Mouse (Mus musculus) ES-E14 (cell line): ENCODE data around the gene Cyp2w1. TPM values are rescaled to one million over a fixed set of nuclear protein-coding genes. Genes with fewer than 3 reads are reported as not detected.

Experiments used
- DNase-seq: peaks from one replicate; pipeline ENCODE4 v3.0.0-alpha.2; 2013; ENCODE audit warnings: low read depth, low spot score
- H3K27ac ChIP-seq: 2 replicates; pipeline ENCODE4 v1.5.1; 2012; ENCODE audit warnings: low read depth, mild to moderate bottlenecking, low read length, moderate library complexity, mixed read lengths; ENCODE audit not compliant: poor library complexity, insufficient read depth, severe bottlenecking
- H3K36me3 ChIP-seq: 2 replicates; pipeline ENCODE4 v1.6.1; 2012; ENCODE audit warnings: mild to moderate bottlenecking, low read length, moderate library complexity, mixed read lengths; ENCODE audit not compliant: control insufficient read depth, poor library complexity, insufficient read depth, severe bottlenecking
- H3K4me1 ChIP-seq, 2 experiments: fragments of 150-350 bp in 1 of 2; sonication (generic) in 1 of 2; 2 replicates each; pipeline ENCODE4 v1.6.1; 2012; ENCODE audit warnings: low read length in 2 of 2, mild to moderate bottlenecking in 1 of 2, mixed read lengths in 1 of 2; ENCODE audit not compliant: control insufficient read depth in 2 of 2, insufficient read depth in 2 of 2, poor library complexity in 1 of 2
- H3K4me3 ChIP-seq, 2 experiments: fragments of 150-350 bp in 1 of 2; sonication (generic) in 1 of 2; 2 replicates each; pipeline ENCODE4 v1.5.1; 2012; ENCODE audit warnings: low read length in 2 of 2, low read depth in 1 of 2, mild to moderate bottlenecking in 1 of 2, mixed read lengths in 1 of 2; ENCODE audit not compliant: insufficient read depth in 1 of 2, poor library complexity in 1 of 2, severe bottlenecking in 1 of 2
- H3K9ac ChIP-seq: 2 replicates; pipeline ENCODE4 v1.6.1; 2012; ENCODE audit warnings: low read depth, mild to moderate bottlenecking, low read length, mixed read lengths; ENCODE audit not compliant: poor library complexity, insufficient read depth, severe bottlenecking
- H3K9me3 ChIP-seq: fragments of 150-350 bp; sonication (generic); 2 replicates; pipeline ENCODE4 v1.6.1; 2012; ENCODE audit warnings: low read depth, mild to moderate bottlenecking, low read length; ENCODE audit not compliant: control insufficient read depth, insufficient read depth
- CHD2 ChIP-seq: IDR thresholded peaks from 2 replicates; pipeline ENCODE4 v1.6.1; 2014; ENCODE audit warnings: mild to moderate bottlenecking, low read depth, low read length, inconsistent platforms
- HCFC1 ChIP-seq: IDR thresholded peaks from 2 replicates; pipeline ENCODE4 v1.6.1; 2012; ENCODE audit warnings: low read length, inconsistent platforms, borderline replicate concordance; ENCODE audit not compliant: insufficient read depth
- MAFK ChIP-seq: IDR thresholded peaks from 2 replicates; pipeline ENCODE4 v1.6.1; 2014; ENCODE audit warnings: mild to moderate bottlenecking, low read depth, low read length, inconsistent platforms; ENCODE audit not compliant: insufficient read depth
- ZC3H11A ChIP-seq: IDR thresholded peaks from 2 replicates; pipeline ENCODE4 v1.6.1; 2012; ENCODE audit warnings: low read depth, mild to moderate bottlenecking, inconsistent platforms, low read length, borderline replicate concordance
- ZNF384 ChIP-seq: IDR thresholded peaks from 2 replicates; pipeline ENCODE4 v1.6.1; 2012; ENCODE audit warnings: low read depth, low read length, inconsistent platforms
- in situ Hi-C, 2 experiments: fragments of 600-800 bp; cut with MboI; formaldehyde crosslinking; loops; one replicate each; pipeline ENCODE4 v1.15.1; 2025; ENCODE audit warnings: low sequenced_read_pairs in 2 of 2, inconsistent platforms in 1 of 2; ENCODE audit not compliant: unreplicated experiment in 2 of 2
- total RNA-seq: library from RNA; depleted of rRNA; stranded (reverse); fragments of 300-350 nt; gene quantifications from 2 replicates; pipeline ENCODE4 v1.2.3, GENCODE M21; 2012

The Cyp2w1 gene
- total RNA-seq, 1 experiment = not detected

DNA sequence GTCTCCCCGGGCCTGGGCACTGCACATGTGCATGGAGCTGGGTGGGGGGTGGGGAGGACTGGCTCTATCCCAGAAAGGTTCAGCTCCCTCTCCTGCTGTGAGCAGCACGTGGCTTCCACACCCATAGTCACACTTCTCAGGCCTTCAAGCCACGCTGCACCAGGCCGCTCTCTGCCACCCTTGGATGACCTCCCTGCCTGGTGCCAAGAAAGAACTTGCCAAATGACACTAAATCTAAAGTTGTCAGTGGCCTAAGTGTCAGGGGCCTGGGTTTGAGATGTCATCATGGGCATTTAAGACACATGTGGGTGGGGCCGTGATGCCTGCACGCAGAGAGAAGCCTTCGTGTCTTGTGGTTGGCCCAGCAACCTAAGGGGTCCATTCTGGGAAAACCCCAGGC lies 32.0 kb upstream of the Cyp2w1 start:
- no peak for DNase-seq
- Histone ChIP-seq H3K4me1 (peaks cover 0 to 15% of the 10 kb centered on the region in 2 experiments; a peak in 1 of 4 replicates), H3K9ac (no peak overlapping the region), H3K27ac (no peak overlapping the region; the same call in 1 of the 2 replicates), H3K9me3 (no peaks in the 10 kb centered on the region), H3K4me3 (no peak overlapping the region), H3K36me3 (no peaks in the 10 kb centered on the region)
- in situ Hi-C loops = no loop called here
- no peak for TF ChIP-seq CHD2
- TF ChIP-seq ZC3H11A = no peak
- TF ChIP-seq MAFK = no peak
- TF ChIP-seq ZNF384 = no peak
- no peak for TF ChIP-seq HCFC1

DNA sequence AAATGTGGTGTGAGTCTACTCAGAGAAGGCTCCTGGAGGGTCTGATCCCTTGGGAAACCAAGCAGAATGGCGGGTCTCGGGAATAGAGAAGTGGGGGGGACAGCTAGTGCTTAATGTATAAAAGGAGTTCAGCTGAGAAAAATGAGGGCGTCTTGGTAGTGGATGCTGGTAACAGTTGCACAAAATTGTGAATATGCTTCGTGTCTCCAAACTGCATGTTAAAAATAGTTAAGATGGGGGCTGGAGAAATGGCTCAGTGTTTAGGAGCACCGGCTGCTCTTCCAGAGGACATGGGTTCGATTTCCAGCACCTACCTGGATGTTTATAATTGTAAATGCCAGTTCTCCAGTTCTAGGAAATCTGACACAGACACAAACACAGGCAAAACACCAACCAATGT lies 31.1 kb upstream of the Cyp2w1 start:
- peaks cover 0 to 20% of the 10 kb centered on the region in 2 experiments; a peak in 1 of 4 replicates for H3K4me1 ChIP-seq
- no peak overlapping the region for H3K27ac ChIP-seq
- no peaks in the 10 kb centered on the region for H3K36me3 ChIP-seq
- TF ChIP-seq HCFC1 = no peak
- TF ChIP-seq ZNF384 = no peak
- no peak for TF ChIP-seq ZC3H11A
- no peak for TF ChIP-seq MAFK
- TF ChIP-seq CHD2 = no peak
- in situ Hi-C loops = no loop called here
- no peak overlapping the region for H3K4me3 ChIP-seq
- no peak overlapping the region for H3K9ac ChIP-seq
- DNase-seq = no peak
- no peaks in the 10 kb centered on the region for H3K9me3 ChIP-seq

DNA sequence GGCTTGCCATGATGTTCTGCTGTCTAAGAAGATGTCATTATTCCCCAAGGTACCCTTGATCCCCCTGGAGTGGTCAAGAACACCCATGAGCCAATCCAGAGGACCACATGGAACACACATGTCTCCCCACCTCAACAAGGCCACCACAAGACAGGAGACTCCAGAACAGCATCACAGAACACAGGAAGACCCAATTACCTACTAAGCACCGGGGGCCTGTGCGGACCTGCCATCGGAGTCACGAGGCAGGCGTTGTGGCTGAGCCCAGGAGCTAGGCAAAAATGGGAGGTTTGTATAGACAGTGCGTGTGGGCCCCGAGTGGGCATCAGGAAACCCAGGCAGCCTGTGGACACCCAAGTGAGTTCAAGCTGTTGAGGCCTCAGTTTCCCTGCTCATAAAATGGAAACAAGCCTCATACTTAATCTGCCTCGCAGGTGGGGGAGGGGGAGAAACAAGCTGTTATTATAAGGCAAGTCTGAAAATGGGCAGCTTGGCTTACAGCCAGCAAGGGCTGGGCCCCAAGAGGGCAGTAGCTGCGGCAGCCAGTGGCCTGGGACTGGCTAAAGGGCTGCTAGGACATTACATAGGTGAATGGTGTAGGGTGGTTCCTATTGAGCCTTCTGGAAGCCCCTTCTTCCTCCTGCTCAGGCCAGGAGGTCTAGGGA lies 29.0 kb upstream of the Cyp2w1 start:
- no peak overlapping the region for H3K9ac ChIP-seq
- no peak overlapping the region for H3K4me3 ChIP-seq
- H3K4me1 ChIP-seq = peaks cover 0 to 18% of the 10 kb centered on the region in 2 experiments; a peak in 1 of 4 replicates
- TF ChIP-seq MAFK = no peak
- no peak for TF ChIP-seq ZC3H11A
- no peak for TF ChIP-seq HCFC1
- no peak for TF ChIP-seq ZNF384
- no peak for TF ChIP-seq CHD2
- H3K9me3 ChIP-seq = no peaks in the 10 kb centered on the region
- no peak overlapping the region for H3K27ac ChIP-seq
- no peak for DNase-seq
- in situ Hi-C loops = no loop called here
- no peaks in the 10 kb centered on the region for H3K36me3 ChIP-seq

DNA sequence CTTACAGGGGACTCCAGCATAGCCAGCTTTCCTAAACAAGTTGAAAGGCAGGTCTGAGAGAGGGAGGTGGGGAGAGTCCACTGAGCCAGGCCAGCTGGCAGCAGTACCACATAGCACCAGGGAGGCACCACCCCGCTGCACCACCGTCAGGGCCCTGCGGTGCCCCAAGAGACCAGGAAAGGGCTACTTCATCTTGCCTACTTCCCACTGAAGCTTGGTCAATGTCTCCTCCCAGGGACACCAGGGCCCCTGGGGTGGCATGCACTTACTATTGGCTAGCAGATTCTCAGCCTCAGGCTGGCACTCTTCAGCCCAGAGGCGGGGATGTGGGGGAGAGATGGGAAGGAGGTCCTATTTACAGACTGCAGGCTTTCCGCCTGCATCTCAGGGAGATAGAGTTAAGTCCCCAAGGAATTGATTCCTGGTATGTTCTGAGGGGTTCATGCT lies 28.3 kb upstream of the Cyp2w1 start:
- H3K4me3 ChIP-seq = peak overlapping the region; percentile 80 to 92; a peak in 3 of 4 replicates
- no peak overlapping the region for H3K27ac ChIP-seq
- peak overlapping the region; percentile 85; the same call in 1 of the 2 replicates for H3K9ac ChIP-seq
- TF ChIP-seq ZNF384 (no peak), ZC3H11A (no peak), CHD2 (no peak), MAFK (no peak), HCFC1 (no peak)
- peaks cover 0 to 16% of the 10 kb centered on the region in 2 experiments; a peak in 1 of 4 replicates for H3K4me1 ChIP-seq
- no peaks in the 10 kb centered on the region for H3K36me3 ChIP-seq
- in situ Hi-C loops = no loop called here
- no peak for DNase-seq
- no peaks in the 10 kb centered on the region for H3K9me3 ChIP-seq
